Mouse (Mus musculus): Measurements from ENCODE around the gene Pigf. TPM values are rescaled to one million over a fixed set of nuclear protein-coding genes. Genes with fewer than 3 reads are reported as not detected.
A peak's percentile ranks its signal among the peaks of the same experiment; 100 is the strongest.
"Not testable (repeated sequence)": the region's sequence is repeated elsewhere in the genome, so short reads cannot be mapped to it uniquely, and the experiment has no call there.

Pigf gene
- total RNA-seq (2014; fragmentation: Nextera tagmentation) = 14.7 and 15.5 TPM in 2 replicates
- total RNA-seq (2017) = 22.8 and 26.1 TPM in 2 replicates
- 2.2 and 3.7 TPM in 2 replicates for polyA plus RNA-seq (2012)

- TF ChIP-seq TAL1 (conservative IDR thresholded peaks at IDR 0.05; ENCODE audit: low read depth, low read length) (no peak), GATA2 (IDR thresholded peaks at IDR 0.05; ENCODE audit: borderline replicate concordance, low read depth, low read length) (no peak), GATA1 (IDR thresholded peaks at IDR 0.05; ENCODE audit: borderline replicate concordance, low read length) (no peak), CTCF (IDR thresholded peaks at IDR 0.05; ENCODE audit: low read depth, low read length) (no peak), POLR2AphosphoS5 (IDR thresholded peaks at IDR 0.05; ENCODE audit: insufficient replicate concordance, low read depth, low read length) (no peak)
- DNase-seq (ENCODE audit: low spot score) (peak; percentile 88), ATAC-seq (ENCODE audit: extremely low read depth, insufficient number of reproducible peaks, low FRiP score, poor library complexity, severe bottlenecking) (peak; percentile 99)
- Histone ChIP-seq H3K4me1 (ENCODE audit: insufficient read depth, low read depth, low read length) (peaks cover 27% of the 10 kb centered on the region), H3K9me3 (replicated peaks) (no peaks in the 10 kb centered on the region), H3K36me3 (replicated peaks) (peaks cover 29% of the 10 kb centered on the region), H3K4me3 (ENCODE audit: low read depth, low read length) (peak within 1 kb of the TSS; percentile 97), H3K27me3 (ENCODE audit: insufficient read depth, low read length) (no peaks in the 10 kb centered on the region)
These were observed at the start of gene Pigf, which contains the start of gene Cript for GRCm38 (mm10) chr17:87025269-87025949. Pigf (minus strand) TSS chr17:87025406. Cript (plus strand) TSS chr17:87025550.

GRCm38 (mm10) chr17:87073470-87073869 is 48.3 kb upstream of the Pigf start:
- H3K4me3 ChIP-seq (ENCODE audit: low read depth, low read length) = no peak overlapping the region
- H3K4me1 ChIP-seq (ENCODE audit: insufficient read depth, low read depth, low read length) = no peaks in the 10 kb centered on the region
- H3K9me3 ChIP-seq (replicated peaks) = no peaks in the 10 kb centered on the region
- H3K36me3 ChIP-seq (replicated peaks) = no peaks in the 10 kb centered on the region
- ATAC-seq (ENCODE audit: extremely low read depth, insufficient number of reproducible peaks, low FRiP score, poor library complexity, severe bottlenecking) = no peak
- peaks cover 3% of the 10 kb centered on the region; the same call in 1 of the 2 replicates for H3K27me3 ChIP-seq (ENCODE audit: insufficient read depth, low read length)
- no peak for TF ChIP-seq CTCF (IDR thresholded peaks at IDR 0.05; ENCODE audit: low read depth, low read length)
- TF ChIP-seq GATA1 (IDR thresholded peaks at IDR 0.05; ENCODE audit: borderline replicate concordance, low read length) = no peak
- TF ChIP-seq GATA2 (IDR thresholded peaks at IDR 0.05; ENCODE audit: borderline replicate concordance, low read depth, low read length) = no peak
- TF ChIP-seq POLR2AphosphoS5 (IDR thresholded peaks at IDR 0.05; ENCODE audit: insufficient replicate concordance, low read depth, low read length) = no peak
- no peak for TF ChIP-seq TAL1 (conservative IDR thresholded peaks at IDR 0.05; ENCODE audit: low read depth, low read length)
- no peak for DNase-seq (ENCODE audit: low spot score)

GRCm38 (mm10) chr17:87072766-87073440 is 47.7 kb upstream of the Pigf start:
- ATAC-seq (ENCODE audit: extremely low read depth, insufficient number of reproducible peaks, low FRiP score, poor library complexity, severe bottlenecking) (no peak), DNase-seq (ENCODE audit: low spot score) (no peak)
- Histone ChIP-seq H3K27me3 (ENCODE audit: insufficient read depth, low read length) (peaks cover 3% of the 10 kb centered on the region; the same call in 1 of the 2 replicates), H3K4me3 (ENCODE audit: low read depth, low read length) (no peak overlapping the region), H3K9me3 (replicated peaks) (no peaks in the 10 kb centered on the region), H3K4me1 (ENCODE audit: insufficient read depth, low read depth, low read length) (no peaks in the 10 kb centered on the region), H3K36me3 (replicated peaks) (no peaks in the 10 kb centered on the region)
- TF ChIP-seq GATA1 (IDR thresholded peaks at IDR 0.05; ENCODE audit: borderline replicate concordance, low read length) (no peak), GATA2 (IDR thresholded peaks at IDR 0.05; ENCODE audit: borderline replicate concordance, low read depth, low read length) (no peak), CTCF (IDR thresholded peaks at IDR 0.05; ENCODE audit: low read depth, low read length) (no peak), TAL1 (conservative IDR thresholded peaks at IDR 0.05; ENCODE audit: low read depth, low read length) (no peak), POLR2AphosphoS5 (IDR thresholded peaks at IDR 0.05; ENCODE audit: insufficient replicate concordance, low read depth, low read length) (no peak)

GRCm38 (mm10) chr17:87072183-87072582 is 47.0 kb upstream of the Pigf start:
- H3K27me3 ChIP-seq (ENCODE audit: insufficient read depth, low read length); H3K9me3 ChIP-seq (replicated peaks); ATAC-seq (ENCODE audit: extremely low read depth, insufficient number of reproducible peaks, low FRiP score, poor library complexity, severe bottlenecking); H3K36me3 ChIP-seq (replicated peaks); H3K4me1 ChIP-seq (ENCODE audit: insufficient read depth, low read depth, low read length); H3K4me3 ChIP-seq (ENCODE audit: low read depth, low read length); DNase-seq (ENCODE audit: low spot score): not testable (repeated sequence)

- Histone ChIP-seq H3K36me3 (replicated peaks) (no peaks in the 10 kb centered on the region), H3K9me3 (replicated peaks) (no peaks in the 10 kb centered on the region), H3K4me1 (ENCODE audit: insufficient read depth, low read depth, low read length) (no peaks in the 10 kb centered on the region), H3K27me3 (ENCODE audit: insufficient read depth, low read length) (peaks cover 3% of the 10 kb centered on the region; the same call in 1 of the 2 replicates), H3K4me3 (ENCODE audit: low read depth, low read length) (no peak overlapping the region)
- TF ChIP-seq GATA2 (IDR thresholded peaks at IDR 0.05; ENCODE audit: borderline replicate concordance, low read depth, low read length) (no peak), GATA1 (IDR thresholded peaks at IDR 0.05; ENCODE audit: borderline replicate concordance, low read length) (no peak), CTCF (IDR thresholded peaks at IDR 0.05; ENCODE audit: low read depth, low read length) (no peak), TAL1 (conservative IDR thresholded peaks at IDR 0.05; ENCODE audit: low read depth, low read length) (no peak), POLR2AphosphoS5 (IDR thresholded peaks at IDR 0.05; ENCODE audit: insufficient replicate concordance, low read depth, low read length) (no peak)
- ATAC-seq (ENCODE audit: extremely low read depth, insufficient number of reproducible peaks, low FRiP score, poor library complexity, severe bottlenecking) (no peak), DNase-seq (ENCODE audit: low spot score) (no peak)
These were observed 43.8 kb upstream of the Pigf start for GRCm38 (mm10) chr17:87068997-87069396.

- no peak for DNase-seq (ENCODE audit: low spot score)
- Histone ChIP-seq H3K9me3 (replicated peaks) (no peaks in the 10 kb centered on the region), H3K4me3 (ENCODE audit: low read depth, low read length) (no peak overlapping the region), H3K4me1 (ENCODE audit: insufficient read depth, low read depth, low read length) (no peaks in the 10 kb centered on the region), H3K36me3 (replicated peaks) (no peaks in the 10 kb centered on the region), H3K27me3 (ENCODE audit: insufficient read depth, low read length) (peaks cover 1% of the 10 kb centered on the region; the same call in 1 of the 2 replicates)
- TF ChIP-seq CTCF (IDR thresholded peaks at IDR 0.05; ENCODE audit: low read depth, low read length) (no peak), GATA2 (IDR thresholded peaks at IDR 0.05; ENCODE audit: borderline replicate concordance, low read depth, low read length) (no peak)
- ATAC-seq (ENCODE audit: extremely low read depth, insufficient number of reproducible peaks, low FRiP score, poor library complexity, severe bottlenecking) = no peak
These were observed 38.8 kb upstream of the Pigf start for GRCm38 (mm10) chr17:87063969-87064368.
